Mouse (Mus musculus): ENCODE measurements at regions not wholly inside any gene's neighbourhood (a gene's known extent, or its start where the extent isn't known, plus 50 kb on each side); places are given as distances from the start of the nearest gene placed in this dataset.
A peak's percentile ranks its signal among the peaks of the same experiment; 100 is the strongest.
"Not testable (repeated sequence)": the region's sequence is repeated elsewhere in the genome, so short reads cannot be mapped to it uniquely, and the experiment has no call there.

DNA sequence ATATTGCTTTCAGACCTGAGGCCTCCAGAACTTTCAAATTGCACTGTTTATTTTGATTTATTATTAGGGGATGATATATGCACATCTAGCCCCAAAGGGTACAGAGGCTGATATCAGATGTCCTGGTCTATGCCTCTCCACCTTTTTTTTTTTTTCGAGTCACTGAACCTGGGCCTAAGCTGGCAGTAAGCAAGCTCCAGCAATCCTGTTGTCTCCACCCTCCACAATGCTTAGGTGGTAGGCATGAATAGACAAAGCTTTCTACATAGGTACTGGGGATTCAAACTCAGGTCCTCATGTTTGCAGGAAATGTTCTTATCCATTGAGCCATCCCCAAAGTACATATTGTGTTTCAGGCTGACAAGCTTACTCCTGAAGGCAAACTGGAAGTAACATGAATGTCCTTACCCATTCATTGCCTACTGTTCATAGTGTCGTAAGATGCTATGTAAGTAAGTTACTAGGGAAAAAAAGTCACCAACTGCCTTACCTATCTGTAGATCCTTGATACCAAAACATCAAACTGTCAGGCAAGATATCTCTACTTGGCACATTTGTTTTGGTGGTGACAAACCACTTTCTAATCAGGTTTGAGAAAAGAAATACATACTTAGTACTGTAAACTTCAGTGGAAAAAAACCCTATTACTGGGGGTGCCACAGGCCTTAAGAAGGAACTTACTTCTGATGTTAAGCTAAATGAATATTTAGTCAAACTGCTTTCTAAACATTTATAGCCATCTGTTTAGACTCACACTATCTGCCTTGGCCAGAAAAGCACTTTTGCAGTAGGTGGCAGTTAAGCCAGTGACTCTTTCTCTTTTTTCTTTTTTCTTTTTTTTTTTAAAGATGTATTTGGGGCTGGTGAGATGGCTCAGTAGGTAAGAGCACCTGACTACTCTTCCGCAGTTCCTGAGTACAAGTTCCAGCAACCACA lies 85.8 kb upstream of the Tbl1x start:
- Histone ChIP-seq H3K9me3 (ENCODE audit: control insufficient read depth, low read length) (no peaks in the 10 kb centered on the region), H3K4me2 (ENCODE audit: low read depth, severe bottlenecking) (no peak overlapping the region), H3K27me3 (ENCODE audit: control insufficient read depth, insufficient read depth, low read length) (no peaks in the 10 kb centered on the region), H3K4me3 (ENCODE audit: low read depth, low read length) (no peak overlapping the region), H3K36me3 (ENCODE audit: control insufficient read depth, insufficient read depth, low read length) (no peaks in the 10 kb centered on the region), H3K27ac (replicated peaks; ENCODE audit: low read depth, low read length) (no peak overlapping the region), H3K4me1 (ENCODE audit: control insufficient read depth, insufficient read depth, low read length) (no peaks in the 10 kb centered on the region), H3K9ac (ENCODE audit: low read length) (no peak overlapping the region)
- DNase-seq (ENCODE audit: low spot score) (no peak), ATAC-seq (ENCODE audit: insufficient number of reproducible peaks, low FRiP score, low TSS enrichment, low read depth) (no peak)
- 84% methylated on average over 3 of the region's 3 CpGs for WGBS

GRCm38 (mm10) chrX:77425728-77426102 lies 85.1 kb upstream of the Tbl1x start:
- not testable (repeated sequence) for DNase-seq (ENCODE audit: low spot score); H3K4me2 ChIP-seq (ENCODE audit: low read depth, severe bottlenecking); H3K27me3 ChIP-seq (ENCODE audit: control insufficient read depth, insufficient read depth, low read length); H3K27ac ChIP-seq (replicated peaks; ENCODE audit: low read depth, low read length); H3K4me3 ChIP-seq (ENCODE audit: low read depth, low read length); H3K9me3 ChIP-seq (ENCODE audit: control insufficient read depth, low read length); H3K4me1 ChIP-seq (ENCODE audit: control insufficient read depth, insufficient read depth, low read length); H3K36me3 ChIP-seq (ENCODE audit: control insufficient read depth, insufficient read depth, low read length); H3K9ac ChIP-seq (ENCODE audit: low read length); ATAC-seq (ENCODE audit: insufficient number of reproducible peaks, low FRiP score, low TSS enrichment, low read depth)
- WGBS, result 69% methylated on average over 3 of the region's 3 CpGs

- 89% methylated on average over 6 of the region's 6 CpGs for WGBS
- ATAC-seq (ENCODE audit: insufficient number of reproducible peaks, low FRiP score, low TSS enrichment, low read depth); DNase-seq (ENCODE audit: low spot score): not testable (repeated sequence)
Observed at GRCm38 (mm10) chrX:77426836-77427235, 84.0 kb upstream of the Tbl1x start.

DNA sequence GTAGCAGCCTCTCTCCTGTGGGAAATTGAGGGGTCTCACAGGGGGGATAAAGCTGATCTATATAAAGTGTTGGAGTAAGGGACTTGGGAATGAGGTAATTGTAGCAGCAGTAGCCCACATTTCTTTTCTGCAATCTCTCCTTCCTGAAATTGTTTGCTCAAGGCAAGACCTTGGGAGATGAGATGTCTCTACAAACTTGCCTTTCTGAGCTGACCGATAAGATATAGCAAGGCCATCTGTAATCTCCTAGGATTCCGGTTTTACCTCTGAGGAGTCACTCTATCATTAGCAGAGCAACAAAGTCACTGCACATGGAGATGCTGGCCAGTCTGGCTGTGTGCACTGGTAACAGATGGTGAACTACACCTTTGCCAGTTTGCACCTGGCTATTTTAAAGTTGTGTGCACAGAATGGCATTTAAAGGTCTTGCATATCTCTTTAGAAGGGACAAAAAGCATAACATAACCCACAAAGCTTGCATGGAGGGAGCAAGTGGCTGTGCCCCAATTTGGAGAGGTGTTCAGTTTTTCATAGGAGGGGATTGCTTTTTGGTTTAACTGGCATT lies 78.7 kb upstream of the Tbl1x start:
- Histone ChIP-seq H3K9ac (ENCODE audit: low read length) (no peak overlapping the region), H3K27me3 (ENCODE audit: control insufficient read depth, insufficient read depth, low read length) (no peaks in the 10 kb centered on the region), H3K4me2 (ENCODE audit: low read depth, severe bottlenecking) (no peak overlapping the region), H3K36me3 (ENCODE audit: control insufficient read depth, insufficient read depth, low read length) (no peaks in the 10 kb centered on the region), H3K27ac (replicated peaks; ENCODE audit: low read depth, low read length) (no peak overlapping the region), H3K9me3 (ENCODE audit: control insufficient read depth, low read length) (no peaks in the 10 kb centered on the region), H3K4me1 (ENCODE audit: control insufficient read depth, insufficient read depth, low read length) (no peaks in the 10 kb centered on the region), H3K4me3 (ENCODE audit: low read depth, low read length) (no peak overlapping the region)
- ATAC-seq (ENCODE audit: insufficient number of reproducible peaks, low FRiP score, low TSS enrichment, low read depth) (no peak), DNase-seq (ENCODE audit: low spot score) (no peak)
- 86% methylated on average over 2 of the region's 2 CpGs for WGBS

More at GRCm38 (mm10) chrX:77426836-77427235, 84.0 kb upstream of the Tbl1x start:
- not testable (repeated sequence) for H3K4me3 ChIP-seq (ENCODE audit: low read depth, low read length); H3K27ac ChIP-seq (replicated peaks; ENCODE audit: low read depth, low read length); H3K9me3 ChIP-seq (ENCODE audit: control insufficient read depth, low read length); H3K27me3 ChIP-seq (ENCODE audit: control insufficient read depth, insufficient read depth, low read length); H3K9ac ChIP-seq (ENCODE audit: low read length); H3K4me2 ChIP-seq (ENCODE audit: low read depth, severe bottlenecking); H3K4me1 ChIP-seq (ENCODE audit: control insufficient read depth, insufficient read depth, low read length); H3K36me3 ChIP-seq (ENCODE audit: control insufficient read depth, insufficient read depth, low read length)

DNA sequence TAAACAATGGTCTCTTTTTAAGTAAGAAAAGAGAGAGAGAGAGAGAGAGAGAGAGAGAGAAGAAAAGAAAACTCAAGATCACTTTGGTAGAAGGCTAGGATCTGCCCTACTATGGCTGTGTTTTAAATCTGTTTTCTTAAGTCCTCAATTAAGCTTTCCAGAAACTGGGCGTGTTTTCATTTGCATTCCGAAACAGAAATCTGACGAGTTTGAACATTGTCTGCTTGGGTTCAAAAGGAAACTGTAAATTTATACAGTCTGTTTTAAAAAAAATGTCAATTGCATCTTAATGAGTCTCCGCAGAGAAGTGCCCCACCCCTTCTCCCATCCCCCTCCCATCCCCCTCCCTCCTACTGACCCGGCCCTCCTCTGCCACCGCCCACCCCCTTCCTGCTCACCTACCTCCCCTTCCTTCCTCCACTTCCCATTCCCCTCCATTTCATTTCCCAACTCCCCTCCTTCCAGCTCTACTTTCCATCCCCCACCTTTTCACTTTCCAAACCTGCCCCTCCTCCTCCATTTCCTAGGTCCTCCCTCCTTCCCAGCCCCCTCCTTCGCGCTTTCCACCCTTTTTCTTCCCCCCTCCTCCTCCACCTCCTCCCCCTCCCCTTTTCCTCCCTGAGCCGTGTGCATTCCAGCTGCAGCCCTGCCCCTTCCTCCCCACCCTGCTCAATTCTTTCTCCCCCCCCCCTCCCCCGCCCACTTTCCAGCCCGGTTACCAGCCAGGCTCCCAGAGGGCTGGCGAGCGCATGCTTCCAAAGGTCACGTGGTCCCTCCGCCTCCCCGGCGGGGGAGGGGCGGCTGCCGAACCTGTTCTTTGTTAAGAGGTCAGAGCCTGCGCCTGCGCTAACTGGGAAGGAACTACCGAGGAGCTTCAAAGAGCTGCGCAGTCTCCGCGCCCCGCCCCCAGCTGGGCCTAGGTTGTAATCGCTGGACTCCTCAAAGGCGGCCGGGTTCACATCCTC lies 77.7 kb upstream of the Tbl1x start:
- H3K4me2 ChIP-seq (ENCODE audit: low read depth, severe bottlenecking), result no peak overlapping the region
- peak; percentile 98 for ATAC-seq (ENCODE audit: insufficient number of reproducible peaks, low FRiP score, low TSS enrichment, low read depth)
- H3K4me3 ChIP-seq (ENCODE audit: low read depth, low read length), result no peak overlapping the region; the same call in 1 of the 2 replicates
- 16% methylated on average over 22 of the region's 29 CpGs for WGBS
- H3K27ac ChIP-seq (replicated peaks; ENCODE audit: low read depth, low read length), result 0 out of 2 replicates have a peak overlapping the region, but pooled peaks have one; percentile 18
- H3K4me1 ChIP-seq (ENCODE audit: control insufficient read depth, insufficient read depth, low read length), result no peaks in the 10 kb centered on the region
- no peak overlapping the region for H3K9ac ChIP-seq (ENCODE audit: low read length)
- H3K36me3 ChIP-seq (ENCODE audit: control insufficient read depth, insufficient read depth, low read length), result no peaks in the 10 kb centered on the region
- H3K27me3 ChIP-seq (ENCODE audit: control insufficient read depth, insufficient read depth, low read length), result no peaks in the 10 kb centered on the region
- no peaks in the 10 kb centered on the region for H3K9me3 ChIP-seq (ENCODE audit: control insufficient read depth, low read length)
- DNase-seq (ENCODE audit: low spot score), result peak; percentile 95

DNA sequence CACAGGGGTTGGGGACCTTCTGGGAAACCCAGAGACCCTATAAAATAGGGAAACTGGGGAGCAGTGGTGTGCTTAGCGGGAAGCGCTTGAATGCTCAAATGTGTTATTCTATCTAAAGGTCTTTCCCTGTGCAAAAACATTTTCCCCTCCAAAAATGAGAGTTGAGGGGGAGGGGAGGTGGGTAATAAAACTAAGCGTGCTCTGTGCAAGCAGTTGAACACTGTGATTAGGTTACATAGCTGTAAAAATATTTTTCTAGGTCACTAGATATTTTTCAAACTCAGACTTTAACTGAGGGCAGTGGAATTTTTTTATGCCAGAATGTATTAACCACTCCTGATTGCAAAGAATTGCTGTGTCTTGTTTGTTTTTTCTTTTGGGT lies 77.0 kb upstream of the Tbl1x start:
- H3K9ac ChIP-seq (ENCODE audit: low read length), result no peak overlapping the region
- 19% methylated on average over 3 of the region's 3 CpGs for WGBS
- H3K9me3 ChIP-seq (ENCODE audit: control insufficient read depth, low read length), result no peaks in the 10 kb centered on the region
- no peaks in the 10 kb centered on the region for H3K36me3 ChIP-seq (ENCODE audit: control insufficient read depth, insufficient read depth, low read length)
- H3K27me3 ChIP-seq (ENCODE audit: control insufficient read depth, insufficient read depth, low read length), result no peaks in the 10 kb centered on the region
- peak; percentile 66 for ATAC-seq (ENCODE audit: insufficient number of reproducible peaks, low FRiP score, low TSS enrichment, low read depth)
- no peaks in the 10 kb centered on the region for H3K4me1 ChIP-seq (ENCODE audit: control insufficient read depth, insufficient read depth, low read length)
- no peak for DNase-seq (ENCODE audit: low spot score)
- no peak overlapping the region for H3K4me3 ChIP-seq (ENCODE audit: low read depth, low read length)
- H3K4me2 ChIP-seq (ENCODE audit: low read depth, severe bottlenecking), result no peak overlapping the region
- H3K27ac ChIP-seq (replicated peaks; ENCODE audit: low read depth, low read length), result 0 out of 2 replicates have a peak overlapping the region, but pooled peaks have one; percentile 18

- H3K9me3 ChIP-seq (ENCODE audit: control insufficient read depth, low read length), result no peaks in the 10 kb centered on the region; the same call in 1 of the 2 replicates
- H3K4me1 ChIP-seq (ENCODE audit: control insufficient read depth, insufficient read depth, low read length), result no peaks in the 10 kb centered on the region
- no peak overlapping the region for H3K4me3 ChIP-seq (ENCODE audit: low read depth, low read length)
- H3K4me2 ChIP-seq (ENCODE audit: low read depth, severe bottlenecking), result no peak overlapping the region
- no peak overlapping the region for H3K9ac ChIP-seq (ENCODE audit: low read length)
- DNase-seq (ENCODE audit: low spot score) (no peak), ATAC-seq (ENCODE audit: insufficient number of reproducible peaks, low FRiP score, low TSS enrichment, low read depth) (no peak)
- H3K27me3 ChIP-seq (ENCODE audit: control insufficient read depth, insufficient read depth, low read length), result no peaks in the 10 kb centered on the region
- 40% methylated on average over 3 of the region's 3 CpGs for WGBS
- H3K36me3 ChIP-seq (ENCODE audit: control insufficient read depth, insufficient read depth, low read length), result no peaks in the 10 kb centered on the region
- H3K27ac ChIP-seq (replicated peaks; ENCODE audit: low read depth, low read length), result no peak overlapping the region
Observed at GRCm38 (mm10) chrX:77443852-77444492, 66.8 kb upstream of the Tbl1x start.

GRCm38 (mm10) chrX:77446755-77447154 lies 64.1 kb upstream of the Tbl1x start:
- Histone ChIP-seq H3K27ac (replicated peaks; ENCODE audit: low read depth, low read length) (no peak overlapping the region), H3K4me1 (ENCODE audit: control insufficient read depth, insufficient read depth, low read length) (no peaks in the 10 kb centered on the region), H3K9me3 (ENCODE audit: control insufficient read depth, low read length) (no peaks in the 10 kb centered on the region; the same call in 1 of the 2 replicates), H3K4me2 (ENCODE audit: low read depth, severe bottlenecking) (no peak overlapping the region), H3K36me3 (ENCODE audit: control insufficient read depth, insufficient read depth, low read length) (no peaks in the 10 kb centered on the region), H3K4me3 (ENCODE audit: low read depth, low read length) (no peak overlapping the region), H3K27me3 (ENCODE audit: control insufficient read depth, insufficient read depth, low read length) (no peaks in the 10 kb centered on the region), H3K9ac (ENCODE audit: low read length) (no peak overlapping the region)
- WGBS, result 87% methylated on average over 3 of the region's 3 CpGs
- ATAC-seq (ENCODE audit: insufficient number of reproducible peaks, low FRiP score, low TSS enrichment, low read depth), result no peak
- DNase-seq (ENCODE audit: low spot score), result no peak
